Mouse (Mus musculus) kidney, adult 2 months (tissue): ENCODE data around the gene Avil.

Experiments used
- CTCF ChIP-seq: fragments of 200-500 bp; conservative IDR thresholded peaks from 2 replicates; pipeline ENCODE4 v1.5.1; 2011; ENCODE audit warnings: low read depth, mild to moderate bottlenecking, control low read depth, low read length, moderate library complexity, mixed read lengths; ENCODE audit not compliant: insufficient read depth, insufficient read length
- POLR2A ChIP-seq: fragments of 200-500 bp; IDR thresholded peaks from one replicate; pipeline ENCODE4 v1.6.1; 2011; ENCODE audit warnings: low read depth, low read length, control low read depth

DNA sequence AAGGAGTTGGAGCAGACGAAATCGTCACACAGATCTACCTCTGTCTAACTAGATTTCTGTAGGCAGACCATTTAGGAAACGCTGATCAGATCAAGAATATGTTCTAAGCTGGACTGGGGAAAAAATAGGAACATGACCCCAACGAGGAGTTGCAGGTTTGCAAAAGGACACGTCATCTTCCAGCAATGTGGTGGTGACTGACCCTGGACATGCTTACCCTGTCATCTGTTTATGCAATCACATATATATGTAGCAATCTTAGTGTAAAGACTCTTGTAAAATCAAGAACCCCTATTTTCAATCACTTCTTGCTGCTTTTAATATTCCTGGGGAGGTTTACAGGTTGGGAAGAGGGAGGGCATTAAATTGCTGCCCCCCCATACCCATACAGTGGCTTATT is 62.0 kb downstream of the Avil start:
- no peak for TF ChIP-seq CTCF
- no peak for TF ChIP-seq POLR2A
